Mouse (Mus musculus) urinary bladder, postnatal 4 days (tissue): ENCODE data around the gene Btaf1.
"Not testable (repeated sequence)": the region's sequence is repeated elsewhere in the genome, so short reads cannot be mapped to it uniquely, and the experiment has no call there.

Experiments used
- DNase-seq, 2 experiments: peaks; one replicate each; pipeline ENCODE4 v3.0.0; 2021 to 2022; ENCODE audit warnings: low spot score in 2 of 2

Btaf1 gene

GRCm38 (mm10) chr19:36922015-36922414 lies 3.9 kb upstream of the Btaf1 start:
- no peak for DNase-seq

DNA sequence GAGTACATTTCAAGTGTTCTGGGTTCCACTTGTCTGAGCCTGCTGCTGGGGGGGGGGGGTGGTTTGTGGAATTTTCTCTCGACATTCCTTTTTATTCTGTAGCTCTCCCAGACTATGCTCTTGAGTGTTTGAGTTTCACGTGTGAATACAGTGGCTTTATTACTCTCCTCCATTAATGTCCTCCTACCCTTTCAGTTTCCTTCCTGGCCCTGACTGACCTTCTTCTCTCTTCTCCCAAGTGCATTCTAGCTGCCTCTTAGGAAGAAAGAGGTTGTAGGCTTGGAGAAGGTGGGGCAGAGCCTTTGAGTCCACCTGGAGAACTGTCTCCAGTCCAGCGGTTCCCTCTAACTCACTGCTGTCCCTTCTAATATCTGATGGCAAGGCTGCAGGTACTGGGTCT lies 2.9 kb upstream of the Btaf1 start:
- no peak for DNase-seq

- DNase-seq, result no peak
Measured at GRCm38 (mm10) chr19:36926553-36927236, 816 bp downstream of the Btaf1 start.

DNA sequence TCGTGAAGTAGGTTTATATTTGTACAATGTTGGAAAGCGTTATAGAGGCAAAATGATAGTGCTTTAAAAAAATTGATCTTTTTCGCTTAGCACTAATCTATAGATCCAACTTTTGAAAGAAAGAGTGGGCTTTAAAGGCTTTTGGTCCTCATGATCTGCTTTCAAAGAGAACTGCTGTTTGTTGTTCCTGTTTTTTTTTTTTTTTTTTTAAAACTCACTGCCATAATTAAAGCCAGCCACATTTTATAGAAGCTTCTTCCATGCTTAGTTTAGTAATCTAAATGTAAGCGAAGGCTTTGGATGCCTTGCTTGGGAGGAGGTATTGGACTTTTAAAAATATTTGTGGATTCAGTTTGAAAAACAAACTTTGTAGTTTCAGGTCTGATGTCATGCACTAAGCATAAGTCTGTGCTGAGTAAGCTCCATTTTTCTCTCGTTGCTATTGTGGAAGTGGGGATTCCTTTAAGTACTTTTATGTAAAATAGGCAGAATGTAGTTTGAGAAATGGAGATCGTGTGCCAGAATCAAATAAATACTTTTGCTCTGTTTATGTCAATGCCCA lies 2.0 kb downstream of the Btaf1 start:
- DNase-seq, result no peak

DNA sequence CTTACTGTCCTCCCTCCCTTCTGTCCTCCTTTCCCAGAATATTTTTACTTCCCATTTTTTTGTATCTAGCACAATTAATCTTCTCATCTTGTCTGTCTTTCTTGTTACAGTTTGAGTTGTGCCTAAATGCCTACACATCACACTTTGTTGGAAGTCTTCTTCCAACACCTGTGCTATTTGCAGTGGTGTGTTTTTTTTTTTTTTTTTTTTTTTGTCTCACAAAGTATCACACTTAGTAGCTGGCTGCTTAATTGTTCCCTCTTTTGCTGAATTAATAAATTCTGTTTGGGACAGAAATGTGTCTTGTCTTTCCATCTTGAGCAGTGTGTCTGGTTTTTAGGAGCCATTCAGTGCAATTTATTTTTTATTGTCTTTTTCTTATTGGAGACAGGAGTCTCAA lies 3.9 kb downstream of the Btaf1 start:
- no peak for DNase-seq

GRCm38 (mm10) chr19:36932097-36932496 lies 6.2 kb downstream of the Btaf1 start:
- DNase-seq, result no peak

- DNase-seq, result no peak
Measured at GRCm38 (mm10) chr19:36932613-36933012, 6.7 kb downstream of the Btaf1 start.

DNA sequence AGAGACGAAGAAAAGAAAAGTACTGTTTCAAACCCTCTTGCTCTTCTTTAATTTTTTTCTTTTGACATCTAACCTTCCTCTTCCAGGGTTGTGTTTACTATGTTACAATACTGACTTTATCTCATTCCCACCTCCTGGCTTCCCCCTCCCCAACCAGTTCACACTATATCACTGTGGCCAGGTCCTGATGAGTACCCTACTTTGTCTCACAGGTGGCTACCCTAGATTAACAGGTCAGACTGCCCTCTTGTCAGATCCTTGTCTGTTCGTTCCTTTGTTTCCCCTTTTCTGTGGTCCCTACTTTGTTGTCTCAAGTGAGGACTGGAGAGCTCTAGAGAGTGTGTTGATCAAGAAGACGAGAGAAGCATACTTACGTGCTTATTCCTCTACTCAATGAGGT lies 10.4 kb downstream of the Btaf1 start:
- DNase-seq, result no peak

DNA sequence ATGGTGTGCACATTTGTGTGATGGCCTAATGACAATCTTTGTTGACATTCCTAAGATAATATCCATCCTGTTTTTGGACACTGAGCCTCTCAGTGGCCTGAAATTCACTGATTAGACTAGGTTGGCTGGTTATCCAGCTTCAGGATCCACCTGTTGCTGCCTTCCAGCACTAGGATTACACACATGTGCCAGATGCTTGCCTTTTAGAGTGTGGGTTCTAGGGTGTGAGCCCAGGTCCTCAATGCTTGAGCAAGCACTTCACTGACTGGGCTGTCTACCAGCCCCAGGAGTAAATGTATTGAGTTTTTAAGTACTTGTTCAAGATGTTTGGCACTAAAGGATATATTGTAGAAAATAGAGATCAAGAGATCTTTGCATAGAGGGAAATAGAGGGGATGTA lies 12.1 kb downstream of the Btaf1 start:
- no peak for DNase-seq

DNA sequence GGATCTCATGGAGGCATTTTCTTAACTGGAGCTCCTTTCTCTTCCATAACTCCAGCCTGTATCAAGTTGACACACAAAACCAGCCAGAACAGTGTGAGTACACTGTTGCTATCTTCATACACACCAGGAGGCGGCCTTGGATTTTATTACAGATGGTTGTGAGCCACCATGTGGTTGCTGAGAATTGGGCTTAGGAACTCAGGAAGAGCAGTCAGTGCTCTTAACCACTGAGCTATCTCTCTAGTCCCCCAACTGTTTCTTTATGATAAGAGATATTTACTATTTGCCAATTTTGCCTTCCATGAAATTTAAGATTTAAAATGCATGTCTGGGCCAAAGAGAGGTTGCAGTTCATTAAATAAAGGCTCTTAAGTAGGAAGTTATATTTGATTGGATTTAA lies 14.2 kb downstream of the Btaf1 start:
- no peak for DNase-seq

GRCm38 (mm10) chr19:36953637-36954206 lies 27.8 kb downstream of the Btaf1 start:
- no peak for DNase-seq

- no peak for DNase-seq
Measured at GRCm38 (mm10) chr19:36958331-36958730, 32.5 kb downstream of the Btaf1 start.

DNA sequence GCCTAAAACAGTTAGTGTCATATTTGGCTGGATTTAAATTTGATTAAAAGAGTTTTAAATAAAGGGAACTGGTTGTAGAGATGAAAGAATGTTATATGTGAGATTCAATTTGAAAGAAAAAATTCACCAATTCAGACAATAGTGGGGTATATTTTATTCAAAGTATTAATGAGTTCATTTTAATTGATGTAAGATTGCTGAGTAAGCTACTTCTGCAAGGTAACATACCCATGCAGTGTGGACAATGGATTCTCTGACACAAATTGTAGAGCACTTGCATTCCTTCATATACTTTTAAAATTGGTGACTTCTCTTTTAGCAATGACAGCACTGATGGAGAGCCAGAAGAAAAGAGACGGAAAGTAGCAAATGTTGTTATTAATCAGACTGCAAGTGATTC lies 35.4 kb downstream of the Btaf1 start:
- no peak for DNase-seq

GRCm38 (mm10) chr19:36962544-36963260 lies 36.8 kb downstream of the Btaf1 start:
- DNase-seq, result not testable (repeated sequence)

DNA sequence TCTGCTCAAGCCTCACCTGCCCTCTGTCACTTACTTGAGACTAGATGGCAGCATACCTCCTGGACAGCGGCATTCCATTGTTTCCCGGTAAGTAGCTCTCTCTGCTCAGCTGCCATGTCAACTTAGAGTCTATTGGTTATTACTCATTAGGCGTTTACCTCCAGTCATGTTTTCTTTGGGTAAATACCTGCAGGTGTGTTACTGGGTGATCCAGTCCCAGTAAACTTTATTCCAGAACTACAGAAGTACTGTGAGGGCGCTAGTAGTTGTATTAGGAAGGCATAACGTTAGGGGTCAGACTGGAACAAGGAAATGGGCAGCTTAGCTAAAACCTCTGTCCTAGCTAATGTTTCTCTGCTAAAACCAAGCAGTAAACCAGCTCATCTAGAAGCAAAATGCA lies 78.7 kb downstream of the Btaf1 start:
- DNase-seq, result no peak

DNA sequence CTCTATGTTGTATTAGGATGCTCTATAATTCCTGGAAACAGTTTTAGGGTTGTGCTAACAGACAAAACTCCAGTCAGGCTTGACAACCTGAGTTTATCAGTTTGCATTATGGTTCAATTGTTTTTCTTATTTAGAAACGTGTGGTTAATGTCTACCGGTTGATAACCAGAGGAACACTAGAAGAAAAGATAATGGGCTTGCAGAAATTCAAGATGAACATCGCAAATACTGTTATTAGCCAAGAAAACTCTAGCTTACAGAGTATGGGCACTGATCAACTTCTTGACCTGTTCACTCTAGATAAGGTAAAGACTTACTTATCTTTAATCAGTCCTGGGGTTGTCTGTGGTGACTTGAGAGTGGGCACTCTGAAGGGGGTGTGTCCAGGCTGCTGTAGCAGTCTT lies 84.0 kb downstream of the Btaf1 start:
- DNase-seq, result no peak

DNA sequence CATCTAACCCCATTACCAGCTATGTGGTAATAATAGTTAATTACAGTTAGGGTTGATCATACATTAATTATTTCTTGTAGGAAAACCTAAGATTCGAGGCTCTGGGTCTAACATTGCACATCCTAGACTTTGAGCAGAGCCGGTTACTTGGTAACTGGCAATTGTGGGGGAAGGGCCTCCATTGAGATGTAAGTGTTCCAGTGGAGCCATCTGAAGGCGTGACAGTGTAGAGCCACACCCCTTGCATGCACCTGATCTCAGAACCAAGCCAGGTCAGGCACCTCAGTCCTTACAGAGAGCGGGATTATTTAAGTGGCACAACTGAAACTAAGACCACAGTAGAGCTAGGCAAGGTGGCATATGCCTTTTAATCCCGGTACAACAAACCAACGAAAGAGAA lies 87.6 kb downstream of the Btaf1 start:
- DNase-seq, result no peak

DNA sequence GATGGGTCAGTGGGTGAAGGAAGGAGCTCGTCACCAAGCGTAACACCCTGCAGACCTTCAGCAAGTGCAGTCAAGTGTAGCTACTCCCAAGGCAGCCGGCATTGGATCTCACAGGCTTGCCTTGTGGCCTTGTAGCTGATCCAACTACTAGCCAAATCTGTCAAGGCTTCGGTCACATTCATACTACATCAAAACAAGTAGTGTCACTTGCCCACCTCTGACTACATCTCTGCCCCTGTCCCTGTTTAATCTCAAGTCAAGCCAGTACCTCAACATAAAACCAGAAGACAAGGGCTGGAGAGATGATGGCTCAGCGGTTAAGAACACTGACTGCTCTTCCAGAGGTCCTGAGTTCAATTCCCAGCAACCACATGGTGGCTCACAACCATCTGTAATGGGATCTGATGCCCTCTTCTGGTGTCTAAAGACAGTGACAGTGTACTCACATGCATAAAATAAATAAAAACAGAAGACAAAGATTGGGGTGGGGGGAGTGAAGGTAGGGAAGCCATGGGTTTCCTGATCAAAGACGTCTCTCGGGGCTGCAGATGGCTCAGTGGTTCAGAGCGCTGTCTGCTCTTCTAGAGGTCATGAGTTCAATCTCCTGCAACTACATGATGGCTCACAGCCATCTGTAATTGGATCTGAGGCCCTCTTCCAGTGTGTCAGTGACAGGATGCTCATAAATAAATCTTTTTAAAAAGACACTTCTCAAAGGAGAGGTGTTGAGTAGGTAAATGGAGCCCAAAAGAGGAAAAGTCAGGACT lies 88.5 kb downstream of the Btaf1 start:
- DNase-seq, result no peak

DNA sequence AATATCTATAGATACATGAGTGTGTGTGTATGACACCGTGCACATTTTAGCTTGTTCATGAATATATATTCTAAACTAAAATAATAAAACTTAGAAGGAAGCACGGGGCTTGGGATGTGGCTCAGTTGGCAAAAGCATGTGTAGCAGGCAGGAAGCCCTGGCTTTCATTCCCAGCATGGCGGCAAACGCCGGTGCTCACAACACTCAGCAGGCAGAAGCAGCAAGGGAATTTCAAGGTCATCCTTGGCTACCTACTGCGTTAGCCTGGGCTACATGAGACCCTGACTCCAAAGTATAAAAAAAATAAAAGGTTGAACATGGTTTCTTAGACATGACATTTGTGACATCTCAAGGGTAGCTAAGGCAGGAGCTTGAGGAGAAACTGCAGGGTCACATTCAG lies 91.0 kb downstream of the Btaf1 start:
- no peak for DNase-seq

- DNase-seq, result peak; percentile 55 to 72
Measured at GRCm38 (mm10) chr19:37018411-37018810, 92.5 kb downstream of the Btaf1 start.

DNA sequence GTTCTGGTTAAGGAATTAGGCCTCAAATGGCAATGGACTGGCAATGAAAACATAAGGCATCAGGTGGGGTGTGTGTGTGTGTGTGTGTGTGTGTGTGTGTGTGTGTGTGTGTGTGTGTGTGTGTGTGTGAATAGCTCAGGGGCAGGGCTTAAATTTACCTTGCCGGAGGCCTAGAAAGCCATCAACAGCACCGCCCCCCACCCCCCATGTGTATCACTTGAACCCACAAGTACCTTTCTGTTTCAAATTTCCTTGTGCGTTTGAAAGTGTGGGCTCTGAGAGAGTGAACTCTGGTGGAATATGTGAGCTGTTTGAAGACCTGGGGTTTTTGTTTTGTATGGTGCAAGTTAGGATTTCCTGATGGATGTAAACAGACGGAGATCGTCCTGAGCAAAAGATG lies 93.1 kb downstream of the Btaf1 start:
- no peak for DNase-seq

DNA sequence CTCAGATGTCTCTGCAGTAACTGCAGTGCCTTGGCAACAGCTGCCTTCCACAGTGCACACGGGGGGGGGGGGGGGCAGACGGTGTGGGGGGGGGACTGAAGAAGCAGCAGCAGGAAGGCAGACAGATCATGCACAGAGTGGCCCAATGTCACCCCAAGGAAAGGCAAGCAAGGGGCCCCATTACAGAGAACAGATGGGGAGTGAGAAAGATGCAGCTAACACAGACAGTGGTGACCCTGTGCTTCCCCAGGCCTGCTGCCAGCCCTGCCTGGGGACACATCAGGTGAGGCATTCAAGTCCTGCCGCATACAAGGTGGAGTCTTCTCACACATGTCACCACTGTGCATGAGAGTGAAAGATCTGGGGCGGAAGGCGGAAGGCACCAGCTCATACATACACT lies 94.7 kb downstream of the Btaf1 start:
- no peak for DNase-seq
